In the genomic region with DNA sequence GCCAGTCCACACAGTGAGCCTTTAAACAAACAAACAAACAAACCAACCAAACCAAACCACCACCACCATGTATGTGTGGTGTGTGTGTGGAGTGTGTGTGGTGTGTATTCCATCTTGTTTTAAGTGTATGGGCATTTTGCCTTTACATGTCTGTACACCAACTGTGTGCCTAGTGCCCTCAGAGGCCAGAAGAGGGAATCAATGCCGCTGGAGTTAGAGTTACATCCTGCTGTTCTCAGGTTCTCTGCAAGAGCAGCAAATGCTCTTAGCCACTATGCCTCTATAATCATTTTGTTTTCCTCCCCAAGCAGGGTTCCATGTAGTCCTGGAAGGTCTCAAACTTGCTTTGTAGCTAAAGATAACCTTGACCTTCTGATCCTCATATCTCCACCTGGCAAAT, we compare ENCODE assay signal across 1 mouse cellular context.
TF ChIP-seq lines count a peak whose summit lies in the region.

No protein-coding gene starts in this region.

TF ChIP-seq in CH12.LX, 34 proteins besides CTCF, POLR2A, EP300 and RAD21:
- TF ChIP-seq CHD2 (IDR thresholded peaks at IDR 0.05; ENCODE audit: low read length) (no peak), ZKSCAN1 (IDR thresholded peaks at IDR 0.05; ENCODE audit: borderline replicate concordance, low read depth, low read length) (no peak), BHLHE40 (IDR thresholded peaks at IDR 0.05; ENCODE audit: low read depth, low read length) (no peak), E2F4 (IDR thresholded peaks at IDR 0.05; ENCODE audit: insufficient replicate concordance, low read depth, low read length) (no peak), IRF4 (IDR thresholded peaks at IDR 0.05; ENCODE audit: low read depth, low read length) (no peak), USF2 (conservative IDR thresholded peaks at IDR 0.05; ENCODE audit: low read depth, low read length) (no peak), NRF1 (IDR thresholded peaks at IDR 0.05; ENCODE audit: low read depth, low read length) (no peak), ZMIZ1 (IDR thresholded peaks at IDR 0.05; ENCODE audit: low read depth, low read length) (no peak), GABPA (IDR thresholded peaks at IDR 0.05; ENCODE audit: insufficient replicate concordance, low read depth, low read length) (no peak), MXI1 (IDR thresholded peaks at IDR 0.05; ENCODE audit: low read depth, low read length) (no peak), TCF12 (IDR thresholded peaks at IDR 0.05; ENCODE audit: low read depth, low read length) (no peak), SIN3A (IDR thresholded peaks at IDR 0.05; ENCODE audit: low read length) (no peak), UBTF (IDR thresholded peaks at IDR 0.05; ENCODE audit: low read depth, low read length) (no peak), RCOR1 (conservative IDR thresholded peaks at IDR 0.05; ENCODE audit: low read depth, low read length) (no peak), MAFK (IDR thresholded peaks at IDR 0.05; ENCODE audit: insufficient replicate concordance, low read length) (no peak), ZC3H11A (IDR thresholded peaks at IDR 0.05; ENCODE audit: low read depth, low read length) (no peak), USF1 (IDR thresholded peaks at IDR 0.05; ENCODE audit: low read depth, low read length) (no peak), ZNF384 (IDR thresholded peaks at IDR 0.05; ENCODE audit: low read depth, low read length) (no peak)
